Mouse (Mus musculus): ENCODE measurements around the gene 2310002L09Rik. TPM values are rescaled to one million over a fixed set of nuclear protein-coding genes. Genes with fewer than 3 reads are reported as not detected.
"Not testable (repeated sequence)": the region's sequence is repeated elsewhere in the genome, so short reads cannot be mapped to it uniquely, and the experiment has no call there.

Gene 2310002L09Rik
- 4.4 and 6.1 TPM in 2 replicates for polyA plus RNA-seq (2014; fragmentation: Nextera tagmentation; extraction: Ambion mirVana)

GRCm38 (mm10) chr4:73950375-73950896 lies at the start of gene 2310002L09Rik:
Gene 2310002L09Rik, minus strand, starts transcription at chr4:73950846.
- Histone ChIP-seq H3K27ac (ENCODE audit: low read depth, low read length) (no peak within 1 kb of the TSS), H3K4me1 (ENCODE audit: control insufficient read depth, insufficient read depth, low read length) (no peaks in the 10 kb centered on the region), H3K4me3 (ENCODE audit: low read depth, low read length) (no peak within 1 kb of the TSS), H3K9ac (ENCODE audit: low read length) (no peak within 1 kb of the TSS), H3K36me3 (ENCODE audit: control insufficient read depth, insufficient read depth, low read length) (no peaks in the 10 kb centered on the region), H3K27me3 (ENCODE audit: control insufficient read depth, insufficient read depth, low read length) (no peaks in the 10 kb centered on the region), H3K4me2 (ENCODE audit: low read depth) (no peak within 1 kb of the TSS), H3K9me3 (ENCODE audit: control insufficient read depth, low read length) (no peaks in the 10 kb centered on the region)
- no peak for ATAC-seq (ENCODE audit: insufficient read depth, low FRiP score, low TSS enrichment)
- no peak for DNase-seq (ENCODE audit: low spot score)
- 76% methylated on average over 8 of the region's 8 CpGs for WGBS

- no peak overlapping the region for H3K27ac ChIP-seq (ENCODE audit: low read depth, low read length)
- WGBS: 91% methylated on average over 3 of the region's 3 CpGs
- H3K4me2 ChIP-seq (ENCODE audit: low read depth): no peak overlapping the region
- H3K9ac ChIP-seq (ENCODE audit: low read length): no peak overlapping the region
- H3K4me1 ChIP-seq (ENCODE audit: control insufficient read depth, insufficient read depth, low read length): no peaks in the 10 kb centered on the region
- ATAC-seq (ENCODE audit: insufficient read depth, low FRiP score, low TSS enrichment) (no peak), DNase-seq (ENCODE audit: low spot score) (no peak)
- H3K27me3 ChIP-seq (ENCODE audit: control insufficient read depth, insufficient read depth, low read length): no peaks in the 10 kb centered on the region
- no peaks in the 10 kb centered on the region for H3K36me3 ChIP-seq (ENCODE audit: control insufficient read depth, insufficient read depth, low read length)
- no peak overlapping the region for H3K4me3 ChIP-seq (ENCODE audit: low read depth, low read length)
- no peaks in the 10 kb centered on the region for H3K9me3 ChIP-seq (ENCODE audit: control insufficient read depth, low read length)
These were observed 29.8 kb upstream of the 2310002L09Rik start for GRCm38 (mm10) chr4:73980454-73980853.

- not testable (repeated sequence) for H3K4me2 ChIP-seq (ENCODE audit: low read depth); H3K4me3 ChIP-seq (ENCODE audit: low read depth, low read length); H3K9me3 ChIP-seq (ENCODE audit: control insufficient read depth, low read length); H3K27me3 ChIP-seq (ENCODE audit: control insufficient read depth, insufficient read depth, low read length); H3K9ac ChIP-seq (ENCODE audit: low read length); H3K4me1 ChIP-seq (ENCODE audit: control insufficient read depth, insufficient read depth, low read length); H3K36me3 ChIP-seq (ENCODE audit: control insufficient read depth, insufficient read depth, low read length); ATAC-seq (ENCODE audit: insufficient read depth, low FRiP score, low TSS enrichment); DNase-seq (ENCODE audit: low spot score); H3K27ac ChIP-seq (ENCODE audit: low read depth, low read length)
- WGBS: 84% methylated on average over 6 of the region's 6 CpGs
These were observed 30.0 kb downstream of the 2310002L09Rik start, which contains the start of gene Gm11756 for GRCm38 (mm10) chr4:73920660-73921059. Gene Gm11756, minus strand, starts transcription at chr4:73920760.

- no CpG with 5 or more reads among the region's 4 CpGs for WGBS
- DNase-seq (ENCODE audit: low spot score); H3K27ac ChIP-seq (ENCODE audit: low read depth, low read length); H3K27me3 ChIP-seq (ENCODE audit: control insufficient read depth, insufficient read depth, low read length); H3K9me3 ChIP-seq (ENCODE audit: control insufficient read depth, low read length); H3K4me3 ChIP-seq (ENCODE audit: low read depth, low read length); H3K4me2 ChIP-seq (ENCODE audit: low read depth); ATAC-seq (ENCODE audit: insufficient read depth, low FRiP score, low TSS enrichment); H3K9ac ChIP-seq (ENCODE audit: low read length); H3K36me3 ChIP-seq (ENCODE audit: control insufficient read depth, insufficient read depth, low read length); H3K4me1 ChIP-seq (ENCODE audit: control insufficient read depth, insufficient read depth, low read length): not testable (repeated sequence)
These were observed 44.8 kb downstream of the 2310002L09Rik start, which contains the start of gene Gm13871 for GRCm38 (mm10) chr4:73905853-73906252. Gene Gm13871, minus strand, starts transcription at chr4:73905953.

GRCm38 (mm10) chr4:73891012-73891411 lies 59.6 kb downstream of the 2310002L09Rik start, which contains the start of gene Gm11757:
Gene Gm11757, minus strand, starts transcription at chr4:73891112.
- not testable (repeated sequence) for H3K9ac ChIP-seq (ENCODE audit: low read length); DNase-seq (ENCODE audit: low spot score); H3K4me2 ChIP-seq (ENCODE audit: low read depth); H3K4me3 ChIP-seq (ENCODE audit: low read depth, low read length); H3K36me3 ChIP-seq (ENCODE audit: control insufficient read depth, insufficient read depth, low read length); H3K4me1 ChIP-seq (ENCODE audit: control insufficient read depth, insufficient read depth, low read length); ATAC-seq (ENCODE audit: insufficient read depth, low FRiP score, low TSS enrichment); H3K27ac ChIP-seq (ENCODE audit: low read depth, low read length); H3K9me3 ChIP-seq (ENCODE audit: control insufficient read depth, low read length); H3K27me3 ChIP-seq (ENCODE audit: control insufficient read depth, insufficient read depth, low read length)
- WGBS: no CpG with 5 or more reads among the region's 4 CpGs

Other genes with a start within 250 kb of the 2310002L09Rik start
- 0.42 and 0.61 TPM in 2 replicates for gene Rasef, start 159.9 kb downstream of the 2310002L09Rik start, polyA plus RNA-seq (2014; fragmentation: Nextera tagmentation; extraction: Ambion mirVana)
- gene Gm11758, start 74.6 kb downstream of the 2310002L09Rik start, polyA plus RNA-seq (2014; fragmentation: Nextera tagmentation; extraction: Ambion mirVana): not detected in 2 replicates
- not detected in 2 replicates for gene Gm11757, start 59.7 kb downstream of the 2310002L09Rik start, polyA plus RNA-seq (2014; fragmentation: Nextera tagmentation; extraction: Ambion mirVana)
- gene Gm13871, start 44.9 kb downstream of the 2310002L09Rik start, polyA plus RNA-seq (2014; fragmentation: Nextera tagmentation; extraction: Ambion mirVana): not detected in 2 replicates
- gene Gm11756, start 30.1 kb downstream of the 2310002L09Rik start, polyA plus RNA-seq (2014; fragmentation: Nextera tagmentation; extraction: Ambion mirVana): 0.25 TPM in 1 of 2 replicates, not detected in the other
- 4.4 and 4.5 TPM in 2 replicates for gene Frmd3, start 62.6 kb upstream of the 2310002L09Rik start, polyA plus RNA-seq (2014; fragmentation: Nextera tagmentation; extraction: Ambion mirVana)

All from neural tube, embryonic 11.5 days (tissue).